Mouse (Mus musculus): ENCODE measurements at regions not wholly inside any gene's neighbourhood (a gene's known extent, or its start where the extent isn't known, plus 50 kb on each side); places are given as distances from the start of the nearest gene placed in this dataset.

DNA sequence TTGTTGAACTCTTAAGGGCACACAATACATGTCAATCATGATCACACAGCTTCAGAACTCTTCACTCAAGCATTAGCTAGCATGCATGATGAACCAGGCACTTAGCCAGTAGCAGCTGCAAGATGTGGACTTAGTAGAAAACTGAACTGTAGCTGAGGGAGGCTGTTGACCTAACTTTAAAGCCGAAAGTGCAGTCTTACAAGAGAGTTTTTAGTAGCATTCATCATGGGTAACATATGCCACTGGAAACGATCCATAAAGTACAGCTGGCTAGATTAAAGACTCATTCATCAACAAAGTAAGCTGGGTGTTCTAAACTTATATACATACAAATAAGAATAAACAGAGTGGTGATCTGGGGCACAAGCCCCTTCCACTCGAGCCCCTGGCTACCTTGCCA, 396.2 kb upstream of the Syt1 start:
- no peak for TF ChIP-seq CTCF (IDR thresholded peaks at IDR 0.05; ENCODE audit: low read depth, low read length)
- TF ChIP-seq EP300 (IDR thresholded peaks at IDR 0.05; ENCODE audit: insufficient read depth, low read depth, low read length), result no peak

All from ES-Bruce4 (cell line).